Mouse (Mus musculus) liver, postnatal 0 days (tissue): ENCODE results near the gene Ccdc74a.

ENCODE experiments used
- CTCF ChIP-seq: sonication (generic); IDR thresholded peaks from 2 replicates; pipeline ENCODE4 v1.5.1; 2016; ENCODE audit warnings: antibody characterized with exemption, low read depth
- EP300 ChIP-seq: IDR thresholded peaks from 2 replicates; pipeline ENCODE4 v1.6.1; 2016; ENCODE audit warnings: antibody characterized with exemption, low read depth, mild to moderate bottlenecking

DNA sequence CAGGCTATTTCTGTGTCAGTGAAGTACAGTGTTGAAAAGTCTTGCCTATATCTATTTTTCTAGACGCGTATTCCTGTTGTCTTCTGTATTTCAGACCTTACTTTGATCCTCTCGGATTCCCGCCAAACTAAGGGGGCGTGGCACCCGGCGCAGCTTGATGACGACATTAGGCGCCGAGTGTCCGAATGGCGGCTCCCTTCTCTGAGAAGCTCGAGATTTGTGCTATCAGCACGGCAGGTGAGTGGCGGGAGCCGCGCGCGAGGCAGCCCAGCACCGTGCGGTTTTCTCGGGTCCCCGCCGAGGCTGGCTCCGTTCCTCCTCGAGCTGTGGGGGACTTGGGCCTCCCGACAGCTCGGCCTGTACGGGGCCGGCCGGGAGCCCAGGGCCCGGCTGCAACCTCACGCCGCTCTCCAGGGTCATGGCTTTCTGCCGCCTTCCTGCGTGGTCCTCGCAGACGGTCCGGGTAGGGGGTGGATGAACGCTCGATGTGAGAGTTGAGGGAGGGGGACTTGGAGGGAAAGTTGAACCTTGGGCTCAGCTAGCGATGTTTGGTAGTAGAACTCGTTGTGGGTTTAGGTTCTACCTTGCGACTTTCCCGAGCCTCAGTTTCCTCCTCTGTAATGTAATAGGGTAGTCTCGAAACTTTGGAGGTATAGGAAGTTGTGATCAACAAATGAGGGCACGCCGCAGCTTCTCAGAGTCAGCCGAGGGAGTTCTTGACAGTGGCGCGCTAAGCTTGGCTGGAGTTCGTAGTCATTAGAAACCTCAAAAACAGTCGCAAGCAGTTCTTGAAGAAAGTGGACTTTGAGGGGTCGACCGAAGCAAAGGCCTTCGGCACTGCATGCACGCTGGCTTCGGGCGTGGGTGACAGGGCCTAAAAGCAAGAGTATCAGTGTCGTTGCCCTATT, 26.8 kb upstream of the Ccdc74a start, which contains the start of gene Smpd4:
- TF ChIP-seq CTCF = no peak
- TF ChIP-seq EP300 = 0 out of 2 replicates have a peak, but pooled peaks have one; percentile 23
